Mouse (Mus musculus) ES-Bruce4 (cell line): ENCODE measurements around the gene Lhfpl5.

ENCODE experiments used
- CTCF ChIP-seq: IDR thresholded peaks from one replicate; pipeline ENCODE4 v1.8.1; 2011; ENCODE audit warnings: low read depth, low read length
- POLR2A ChIP-seq: IDR thresholded peaks from one replicate; pipeline ENCODE4 v1.8.1; 2011; ENCODE audit warnings: low read length; ENCODE audit not compliant: insufficient read depth

GRCm38 (mm10) chr17:28626937-28627336 is 51.5 kb downstream of the Lhfpl5 start:
- TF ChIP-seq CTCF: no peak
- no peak for TF ChIP-seq POLR2A
